Mouse (Mus musculus): Measurements from ENCODE around the gene Znhit1. TPM values are rescaled to one million over a fixed set of nuclear protein-coding genes. Genes with fewer than 3 reads are reported as not detected.

The Znhit1 gene
- total and polyA plus RNA-seq, 2 experiments from 2014 or later: 45.6 to 77.0 TPM

GRCm38 (mm10) chr5:136973670-136974069 lies 14.2 kb downstream of the Znhit1 start:
- no peak overlapping the region for H3K4me3 ChIP-seq (ENCODE audit: low read depth, low read length)
- no peaks in the 10 kb centered on the region for H3K9me3 ChIP-seq (replicated peaks; ENCODE audit: control insufficient read depth, low read length)
- H3K36me3 ChIP-seq (replicated peaks; ENCODE audit: control insufficient read depth, insufficient read depth, low read length): no peaks in the 10 kb centered on the region
- H3K27ac ChIP-seq (ENCODE audit: low read depth): no peak overlapping the region
- no peaks in the 10 kb centered on the region for H3K27me3 ChIP-seq (ENCODE audit: control insufficient read depth, insufficient read depth, low read length)
- H3K4me1 ChIP-seq (ENCODE audit: control insufficient read depth, insufficient read depth): no peaks in the 10 kb centered on the region
- H3K4me2 ChIP-seq (ENCODE audit: low read depth, low read length): no peak overlapping the region
- no peak overlapping the region for H3K9ac ChIP-seq (replicated peaks; ENCODE audit: low read depth, low read length)
- ATAC-seq (ENCODE audit: insufficient read depth, low read depth): no peak
- 61% methylated on average over 8 of the region's 8 CpGs for WGBS
- no peak for DNase-seq (ENCODE audit: low spot score)
- TF ChIP-seq EP300 (IDR thresholded peaks at IDR 0.05; ENCODE audit: low read depth): no peak
- no peak for TF ChIP-seq CTCF (IDR thresholded peaks at IDR 0.05; ENCODE audit: low read depth)

- 71% methylated on average over 1 of the region's 1 CpGs for WGBS
- H3K9ac ChIP-seq (replicated peaks; ENCODE audit: low read depth, low read length): no peak overlapping the region
- peaks cover 21% of the 10 kb centered on the region; the same call in 1 of the 2 replicates for H3K4me1 ChIP-seq (ENCODE audit: control insufficient read depth, insufficient read depth)
- H3K27me3 ChIP-seq (ENCODE audit: control insufficient read depth, insufficient read depth, low read length): no peaks in the 10 kb centered on the region
- peaks cover 9% of the 10 kb centered on the region for H3K36me3 ChIP-seq (replicated peaks; ENCODE audit: control insufficient read depth, insufficient read depth, low read length)
- no peak overlapping the region for H3K27ac ChIP-seq (ENCODE audit: low read depth)
- H3K4me2 ChIP-seq (ENCODE audit: low read depth, low read length): no peak overlapping the region
- TF ChIP-seq EP300 (IDR thresholded peaks at IDR 0.05; ENCODE audit: low read depth) (no peak), CTCF (IDR thresholded peaks at IDR 0.05; ENCODE audit: low read depth) (peak; percentile 71)
- H3K9me3 ChIP-seq (replicated peaks; ENCODE audit: control insufficient read depth, low read length): no peaks in the 10 kb centered on the region
- DNase-seq (ENCODE audit: low spot score) (no peak), ATAC-seq (ENCODE audit: insufficient read depth, low read depth) (no peak)
- H3K4me3 ChIP-seq (ENCODE audit: low read depth, low read length): no peak overlapping the region
Measured at GRCm38 (mm10) chr5:136970703-136971102, 17.1 kb downstream of the Znhit1 start.

- WGBS: 43% methylated on average over 10 of the region's 10 CpGs
- ATAC-seq (ENCODE audit: insufficient read depth, low read depth) (peak; percentile 54), DNase-seq (ENCODE audit: low spot score) (peak; percentile 65)
- Histone ChIP-seq H3K9ac (replicated peaks; ENCODE audit: low read depth, low read length) (no peak overlapping the region), H3K36me3 (replicated peaks; ENCODE audit: control insufficient read depth, insufficient read depth, low read length) (peaks cover 34% of the 10 kb centered on the region), H3K4me1 (ENCODE audit: control insufficient read depth, insufficient read depth) (peaks cover 22% of the 10 kb centered on the region; the same call in 1 of the 2 replicates), H3K27ac (ENCODE audit: low read depth) (peak overlapping the region; percentile 85), H3K4me2 (ENCODE audit: low read depth, low read length) (peak overlapping the region; percentile 34), H3K4me3 (ENCODE audit: low read depth, low read length) (no peak overlapping the region), H3K27me3 (ENCODE audit: control insufficient read depth, insufficient read depth, low read length) (no peaks in the 10 kb centered on the region), H3K9me3 (replicated peaks; ENCODE audit: control insufficient read depth, low read length) (no peaks in the 10 kb centered on the region)
- TF ChIP-seq EP300 (IDR thresholded peaks at IDR 0.05; ENCODE audit: low read depth): 0 out of 2 replicates have a peak, but pooled peaks have one; percentile 20
- no peak for TF ChIP-seq CTCF (IDR thresholded peaks at IDR 0.05; ENCODE audit: low read depth)
Measured at GRCm38 (mm10) chr5:136967592-136967991, 20.2 kb downstream of the Znhit1 start.

GRCm38 (mm10) chr5:136966861-136967455 lies 20.9 kb downstream of the Znhit1 start:
- ATAC-seq (ENCODE audit: insufficient read depth, low read depth): no peak
- H3K9ac ChIP-seq (replicated peaks; ENCODE audit: low read depth, low read length): peak overlapping the region; percentile 30; the same call in 1 of the 2 replicates
- DNase-seq (ENCODE audit: low spot score): no peak
- H3K4me1 ChIP-seq (ENCODE audit: control insufficient read depth, insufficient read depth): peaks cover 22% of the 10 kb centered on the region; the same call in 1 of the 2 replicates
- H3K9me3 ChIP-seq (replicated peaks; ENCODE audit: control insufficient read depth, low read length): no peaks in the 10 kb centered on the region
- H3K4me3 ChIP-seq (ENCODE audit: low read depth, low read length): no peak overlapping the region
- WGBS: 77% methylated on average over 4 of the region's 4 CpGs
- peaks cover 34% of the 10 kb centered on the region for H3K36me3 ChIP-seq (replicated peaks; ENCODE audit: control insufficient read depth, insufficient read depth, low read length)
- no peak overlapping the region for H3K4me2 ChIP-seq (ENCODE audit: low read depth, low read length)
- TF ChIP-seq EP300 (IDR thresholded peaks at IDR 0.05; ENCODE audit: low read depth) (no peak), CTCF (IDR thresholded peaks at IDR 0.05; ENCODE audit: low read depth) (no peak)
- H3K27me3 ChIP-seq (ENCODE audit: control insufficient read depth, insufficient read depth, low read length): no peaks in the 10 kb centered on the region
- H3K27ac ChIP-seq (ENCODE audit: low read depth): peak overlapping the region; percentile 85

- H3K9ac ChIP-seq (replicated peaks; ENCODE audit: low read depth, low read length): peak within 1 kb of the TSS; percentile 30; the same call in 1 of the 2 replicates
- no peaks in the 10 kb centered on the region for H3K9me3 ChIP-seq (replicated peaks; ENCODE audit: control insufficient read depth, low read length)
- TF ChIP-seq EP300 (IDR thresholded peaks at IDR 0.05; ENCODE audit: low read depth): peak; percentile 88; the same call in 1 of the 2 replicates
- no peak for TF ChIP-seq CTCF (IDR thresholded peaks at IDR 0.05; ENCODE audit: low read depth)
- peak; percentile 11; the same call in 1 of the 2 replicates for ATAC-seq (ENCODE audit: insufficient read depth, low read depth)
- H3K27ac ChIP-seq (ENCODE audit: low read depth): peak within 1 kb of the TSS; percentile 85
- DNase-seq (ENCODE audit: low spot score): peak; percentile 80
- WGBS: 55% methylated on average over 6 of the region's 6 CpGs
- no peaks in the 10 kb centered on the region for H3K27me3 ChIP-seq (ENCODE audit: control insufficient read depth, insufficient read depth, low read length)
- H3K36me3 ChIP-seq (replicated peaks; ENCODE audit: control insufficient read depth, insufficient read depth, low read length): peaks cover 34% of the 10 kb centered on the region
- 0 out of 2 replicates have a peak within 1 kb of the TSS, but pooled peaks have one; percentile 9 for H3K4me2 ChIP-seq (ENCODE audit: low read depth, low read length)
- H3K4me3 ChIP-seq (ENCODE audit: low read depth, low read length): no peak within 1 kb of the TSS
- H3K4me1 ChIP-seq (ENCODE audit: control insufficient read depth, insufficient read depth): peaks cover 22% of the 10 kb centered on the region; the same call in 1 of the 2 replicates
Measured at GRCm38 (mm10) chr5:136966331-136966730, 21.5 kb downstream of the Znhit1 start, which contains the start of gene Cldn15. Cldn15 (plus strand) TSS chr5:136966616.

All from heart, postnatal 0 days (tissue).